Mouse (Mus musculus): ENCODE data around the gene Rabl2.

DNA sequence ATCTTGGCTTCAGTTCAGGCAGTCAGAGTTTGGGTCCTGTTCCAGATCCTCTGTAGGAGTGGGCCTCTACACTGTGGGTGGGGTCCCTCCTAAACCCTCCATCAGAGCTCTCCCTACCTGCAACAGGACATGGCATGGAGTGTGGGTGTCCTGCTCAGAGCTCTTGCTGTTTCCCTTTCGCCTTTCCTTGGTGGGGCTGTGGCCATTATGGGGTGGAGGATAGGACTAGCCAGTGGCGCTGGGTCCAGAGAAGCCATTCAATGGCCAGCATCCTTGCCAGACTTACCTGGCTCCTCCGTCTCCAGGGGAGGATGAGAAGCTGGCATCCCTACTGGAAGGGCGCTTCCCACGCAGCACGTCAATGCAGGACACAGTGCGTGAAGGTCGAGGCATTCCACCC, 44.4 kb downstream of the Rabl2 start:
- TF ChIP-seq CTCF (IDR thresholded peaks at IDR 0.05; ENCODE audit: extremely low read depth, insufficient read length, insufficient replicate concordance, low read depth, low read length), result no peak
- TF ChIP-seq POLR2A (IDR thresholded peaks at IDR 0.05; ENCODE audit: low read depth, low read length), result no peak
